In the genomic region with DNA sequence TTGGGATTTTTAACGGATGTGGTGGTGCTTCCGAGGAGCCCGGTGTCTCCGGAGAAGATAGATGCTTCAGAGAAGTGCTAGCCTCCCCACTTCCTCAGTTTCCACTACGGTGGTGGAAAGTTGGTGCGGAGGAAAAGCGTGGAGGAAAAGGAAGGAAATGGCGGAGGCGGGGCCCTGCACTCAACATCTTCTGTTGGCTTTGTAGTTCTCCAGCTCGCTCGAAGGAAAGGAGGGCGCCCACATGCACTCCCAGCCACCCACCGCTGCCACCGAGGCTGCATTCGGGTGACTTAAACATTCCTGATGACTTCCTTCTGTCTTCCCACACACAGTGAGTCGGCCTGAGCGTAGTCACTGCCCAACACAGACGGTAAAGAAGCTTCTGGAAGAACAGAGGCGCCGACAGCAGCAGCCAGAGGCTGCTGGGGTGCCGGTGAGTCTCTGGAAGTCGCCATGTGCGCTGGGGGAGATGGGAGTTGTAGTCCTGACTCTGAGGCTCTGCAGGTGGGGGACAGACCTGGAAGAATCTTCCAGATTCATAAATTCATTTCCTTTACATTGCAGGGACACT, we compare ENCODE assay signal across 8 mouse cellular contexts. TPM values are rescaled to one million over a fixed set of nuclear protein-coding genes. Genes with fewer than 3 reads are reported as not detected.
DNase-seq lines count a peak whose midpoint lies in the region; ATAC-seq and TF ChIP-seq lines count a peak whose summit lies in the region.

No protein-coding gene starts in this region.

- peaks cover 19% of the 10 kb centered on the region for H3K4me1 ChIP-seq in forebrain, embryonic 12.5 days
- H3K4me1 ChIP-seq in hindbrain, postnatal 0 days (ENCODE audit: insufficient read depth, low read length) = peaks cover 5% of the 10 kb centered on the region; the same call in 1 of the 2 replicates
- peaks cover 36% of the 10 kb centered on the region for H3K4me1 ChIP-seq in liver, embryonic 12.5 days
- peaks cover 26% of the 10 kb centered on the region for H3K4me1 ChIP-seq in neural tube, embryonic 13.5 days (replicated peaks)

- peak; percentile 20 for ATAC-seq in CD4-positive, CD25-positive, alpha-beta regulatory T cell, adult 4 months
- ATAC-seq in forebrain, embryonic 12.5 days (ENCODE audit: low FRiP score) = no peak
- no peak for ATAC-seq in hindbrain, postnatal 0 days
- no peak for ATAC-seq in liver, embryonic 12.5 days
- no peak for ATAC-seq in neural tube, embryonic 13.5 days (ENCODE audit: low read depth)

- H3K4me3 ChIP-seq in forebrain, embryonic 12.5 days (replicated peaks) = peak overlapping the region; percentile 60
- H3K4me3 ChIP-seq in hindbrain, postnatal 0 days (ENCODE audit: low read length) = peak overlapping the region; percentile 46
- peak overlapping the region; percentile 65 for H3K4me3 ChIP-seq in liver, embryonic 12.5 days
- peak overlapping the region; percentile 61 for H3K4me3 ChIP-seq in neural tube, embryonic 13.5 days

- TF ChIP-seq CTCF in hindbrain, postnatal 0 days (IDR thresholded peaks at IDR 0.05; ENCODE audit: low read depth) = no peak

- no peaks in the 10 kb centered on the region for H3K9me3 ChIP-seq in forebrain, embryonic 12.5 days
- H3K9me3 ChIP-seq in hindbrain, postnatal 0 days (ENCODE audit: low read length) = no peaks in the 10 kb centered on the region
- H3K9me3 ChIP-seq in liver, embryonic 12.5 days (replicated peaks) = no peaks in the 10 kb centered on the region
- no peaks in the 10 kb centered on the region for H3K9me3 ChIP-seq in neural tube, embryonic 13.5 days

- peak overlapping the region; percentile 93 for H3K4me2 ChIP-seq in forebrain, embryonic 12.5 days
- H3K4me2 ChIP-seq in hindbrain, postnatal 0 days (ENCODE audit: low read depth, low read length) = peak overlapping the region; percentile 78
- H3K4me2 ChIP-seq in liver, embryonic 12.5 days = peak overlapping the region; percentile 95
- peak overlapping the region; percentile 96 for H3K4me2 ChIP-seq in neural tube, embryonic 13.5 days

- peak overlapping the region; percentile 59 for H3K9ac ChIP-seq in forebrain, embryonic 12.5 days
- H3K9ac ChIP-seq in hindbrain, postnatal 0 days (replicated peaks; ENCODE audit: low read length) = peak overlapping the region; percentile 57
- peak overlapping the region; percentile 60 for H3K9ac ChIP-seq in liver, embryonic 12.5 days
- H3K9ac ChIP-seq in neural tube, embryonic 13.5 days = peak overlapping the region; percentile 76

- peak; percentile 32 for DNase-seq in adrenal gland, postnatal 14 days
- no peak for DNase-seq in adrenal gland, postnatal 4 days (ENCODE audit: low spot score in 2 of 2)
- peak; percentile 25 for DNase-seq in hindbrain, postnatal 0 days (ENCODE audit: low spot score)
- DNase-seq in embryo, embryonic 9.5 days (ENCODE audit: extremely low spot score) = no peak

- peaks cover 29% of the 10 kb centered on the region for H3K27me3 ChIP-seq in forebrain, embryonic 12.5 days
- no peaks in the 10 kb centered on the region for H3K27me3 ChIP-seq in hindbrain, postnatal 0 days (ENCODE audit: insufficient read depth, low read length)
- H3K27me3 ChIP-seq in liver, embryonic 12.5 days (replicated peaks) = peaks cover 10% of the 10 kb centered on the region; the same call in 1 of the 2 replicates
- peaks cover 12% of the 10 kb centered on the region; the same call in 1 of the 2 replicates for H3K27me3 ChIP-seq in neural tube, embryonic 13.5 days

- 53% methylated on average over 23 of the region's 23 CpGs for WGBS in forebrain, embryonic 12.5 days
- 46% methylated on average over 23 of the region's 23 CpGs for WGBS in hindbrain, postnatal 0 days
- WGBS in liver, embryonic 12.5 days (ENCODE audit: insufficient replicate concordance) = 16% methylated on average over 23 of the region's 23 CpGs
- WGBS in neural tube, embryonic 13.5 days = 51% methylated on average over 23 of the region's 23 CpGs

- no peak overlapping the region for H3K27ac ChIP-seq in forebrain, embryonic 12.5 days
- peak overlapping the region; percentile 27; the same call in 1 of the 2 replicates for H3K27ac ChIP-seq in hindbrain, postnatal 0 days
- peak overlapping the region; percentile 57; the same call in 1 of the 2 replicates for H3K27ac ChIP-seq in liver, embryonic 12.5 days
- H3K27ac ChIP-seq in neural tube, embryonic 13.5 days (replicated peaks) = 0 out of 2 replicates have a peak overlapping the region, but pooled peaks have one; percentile 33

- peaks cover 14% of the 10 kb centered on the region for H3K36me3 ChIP-seq in forebrain, embryonic 12.5 days (replicated peaks)
- no peaks in the 10 kb centered on the region; the same call in 1 of the 2 replicates for H3K36me3 ChIP-seq in hindbrain, postnatal 0 days (ENCODE audit: insufficient read depth, low read length)
- H3K36me3 ChIP-seq in liver, embryonic 12.5 days = peaks cover 41% of the 10 kb centered on the region
- peaks cover 19% of the 10 kb centered on the region for H3K36me3 ChIP-seq in neural tube, embryonic 13.5 days

RNA-seq across cellular contexts. Expression of a gene that starts 1.6 kb away (rescaled TPM):
- 2.8 and 3.9 TPM in 2 replicates for total RNA-seq in adrenal gland, postnatal 14 days (2021)
- total RNA-seq in adrenal gland, postnatal 4 days (2021) = 1 to 10 TPM; 2.1 to 2.3 TPM
- 10 to 100 TPM; 39.2 to 44.4 TPM for polyA plus RNA-seq in CD4-positive, CD25-positive, alpha-beta regulatory T cell, adult 4 months (2017; shearing (Covaris generic))
- polyA plus RNA-seq in forebrain, embryonic 12.5 days (2016; fragmentation: Nextera tagmentation; extraction: Ambion mirVana) = 0.97 and 1.4 TPM in 2 replicates
- total RNA-seq in hindbrain, postnatal 0 days (2014; rRNA removed) = 1.9 and 3.7 TPM in 2 replicates
- 2.1 TPM in 2 replicates for polyA plus RNA-seq in hindbrain, postnatal 0 days (2015; fragmentation: Nextera tagmentation; extraction: Ambion mirVana)
- 1.5 and 2.1 TPM in 2 replicates for polyA plus RNA-seq in liver, embryonic 12.5 days (2016; fragmentation: Nextera tagmentation; extraction: Ambion mirVana)
- polyA plus RNA-seq in neural tube, embryonic 13.5 days (2015; fragmentation: Nextera tagmentation; extraction: Ambion mirVana) = 1.9 and 2.8 TPM in 2 replicates

RNA-seq across cellular contexts. Expression of a gene that starts 3.5 kb away (rescaled TPM):
- total RNA-seq in adrenal gland, postnatal 14 days (2021) = 7.1 TPM in 1 of 2 replicates, not detected in the other
- 1 to 10 TPM; 1.6 to 2.2 TPM for total RNA-seq in adrenal gland, postnatal 4 days (2021)
- polyA plus RNA-seq in CD4-positive, CD25-positive, alpha-beta regulatory T cell, adult 4 months (2017; shearing (Covaris generic)) = 100 to 1,000 TPM; 356 to 434 TPM
- not detected in 2 replicates for polyA plus RNA-seq in forebrain, embryonic 12.5 days (2016; fragmentation: Nextera tagmentation; extraction: Ambion mirVana)
- not detected in 2 replicates for total RNA-seq in hindbrain, postnatal 0 days (2014; rRNA removed)
- 0.84 and 1.0 TPM in 2 replicates for polyA plus RNA-seq in hindbrain, postnatal 0 days (2015; fragmentation: Nextera tagmentation; extraction: Ambion mirVana)
- polyA plus RNA-seq in liver, embryonic 12.5 days (2016; fragmentation: Nextera tagmentation; extraction: Ambion mirVana) = 3.0 and 4.1 TPM in 2 replicates
- polyA plus RNA-seq in neural tube, embryonic 13.5 days (2015; fragmentation: Nextera tagmentation; extraction: Ambion mirVana) = 1.0 TPM in 1 of 2 replicates, not detected in the other

RNA-seq across cellular contexts. Expression of a gene that starts 9.6 kb away (rescaled TPM):
- 19.9 and 30.9 TPM in 2 replicates for total RNA-seq in adrenal gland, postnatal 14 days (2021)
- 10 to 100 TPM; 26.6 to 40.2 TPM for total RNA-seq in adrenal gland, postnatal 4 days (2021)
- 1 to 10 TPM; 6.4 to 7.1 TPM for polyA plus RNA-seq in CD4-positive, CD25-positive, alpha-beta regulatory T cell, adult 4 months (2017; shearing (Covaris generic))
- polyA plus RNA-seq in forebrain, embryonic 12.5 days (2016; fragmentation: Nextera tagmentation; extraction: Ambion mirVana) = 11.3 and 11.7 TPM in 2 replicates
- 37.3 and 59.9 TPM in 2 replicates for total RNA-seq in hindbrain, postnatal 0 days (2014; rRNA removed)
- 50.3 and 56.1 TPM in 2 replicates for polyA plus RNA-seq in hindbrain, postnatal 0 days (2015; fragmentation: Nextera tagmentation; extraction: Ambion mirVana)
- polyA plus RNA-seq in liver, embryonic 12.5 days (2016; fragmentation: Nextera tagmentation; extraction: Ambion mirVana) = 51.1 and 52.7 TPM in 2 replicates
- 35.3 and 40.8 TPM in 2 replicates for polyA plus RNA-seq in neural tube, embryonic 13.5 days (2015; fragmentation: Nextera tagmentation; extraction: Ambion mirVana)

RNA-seq across cellular contexts. Expression of a gene that starts 22.2 kb away (rescaled TPM):
- total RNA-seq in adrenal gland, postnatal 14 days (2021) = 21.3 and 28.3 TPM in 2 replicates
- 10 to 100 TPM; 49.5 to 59.1 TPM for total RNA-seq in adrenal gland, postnatal 4 days (2021)
- 1 to 10 TPM; 3.1 to 3.5 TPM for polyA plus RNA-seq in CD4-positive, CD25-positive, alpha-beta regulatory T cell, adult 4 months (2017; shearing (Covaris generic))
- 214 and 237 TPM in 2 replicates for polyA plus RNA-seq in forebrain, embryonic 12.5 days (2016; fragmentation: Nextera tagmentation; extraction: Ambion mirVana)
- 840 and 852 TPM in 2 replicates for total RNA-seq in hindbrain, postnatal 0 days (2014; rRNA removed)
- polyA plus RNA-seq in hindbrain, postnatal 0 days (2015; fragmentation: Nextera tagmentation; extraction: Ambion mirVana) = 617 and 682 TPM in 2 replicates
- polyA plus RNA-seq in liver, embryonic 12.5 days (2016; fragmentation: Nextera tagmentation; extraction: Ambion mirVana) = 7.5 and 8.2 TPM in 2 replicates
- polyA plus RNA-seq in neural tube, embryonic 13.5 days (2015; fragmentation: Nextera tagmentation; extraction: Ambion mirVana) = 528 and 571 TPM in 2 replicates

RNA-seq across cellular contexts. Expression of a gene that starts 34.3 kb away (rescaled TPM):
- not detected in 2 replicates for total RNA-seq in adrenal gland, postnatal 14 days (2021)
- 1 to 10 TPM in 1 of 2 experiments, under 1 TPM in 1; 0.14 to 1.3 TPM for total RNA-seq in adrenal gland, postnatal 4 days (2021)
- polyA plus RNA-seq in CD4-positive, CD25-positive, alpha-beta regulatory T cell, adult 4 months (2017; shearing (Covaris generic)) = not detected
- 1.1 and 1.6 TPM in 2 replicates for polyA plus RNA-seq in forebrain, embryonic 12.5 days (2016; fragmentation: Nextera tagmentation; extraction: Ambion mirVana)
- total RNA-seq in hindbrain, postnatal 0 days (2014; rRNA removed) = 10.7 and 14.7 TPM in 2 replicates
- polyA plus RNA-seq in hindbrain, postnatal 0 days (2015; fragmentation: Nextera tagmentation; extraction: Ambion mirVana) = 4.4 and 5.8 TPM in 2 replicates
- polyA plus RNA-seq in liver, embryonic 12.5 days (2016; fragmentation: Nextera tagmentation; extraction: Ambion mirVana) = 0.05 and 0.17 TPM in 2 replicates
- polyA plus RNA-seq in neural tube, embryonic 13.5 days (2015; fragmentation: Nextera tagmentation; extraction: Ambion mirVana) = 3.3 and 3.9 TPM in 2 replicates

Comparison
In these comparisons a context has a peak if more than half of its experiments do, and no peak if none do; other contexts are left out.
1. DNase-seq: peak in adrenal gland, postnatal 14 days (single experiment) and hindbrain, postnatal 0 days (single experiment); none in adrenal gland, postnatal 4 days (0 of 2) and embryo, embryonic 9.5 days (single experiment).
2. RNA of a gene that starts 1.6 kb away (polyA plus RNA-seq): 39.2 to 44.4 TPM in CD4-positive, CD25-positive, alpha-beta regulatory T cell, adult 4 months; 1.9 to 2.8 TPM in neural tube, embryonic 13.5 days, 1.5 to 2.1 TPM in liver, embryonic 12.5 days, 2.1 TPM in hindbrain, postnatal 0 days and 0.97 to 1.4 TPM in forebrain, embryonic 12.5 days; every median in the first group is over 10 times any median in the second.
3. RNA of a gene that starts 3.5 kb away (polyA plus RNA-seq): 356 to 434 TPM in CD4-positive, CD25-positive, alpha-beta regulatory T cell, adult 4 months; 3.0 to 4.1 TPM in liver, embryonic 12.5 days, 1.0 TPM in neural tube, embryonic 13.5 days, 0.84 to 1.0 TPM in hindbrain, postnatal 0 days and not detected in forebrain, embryonic 12.5 days; every median in the first group is over 10 times any median in the second.
4. Peak in every context shown above with its lines, with median percentiles within 50 percentile points of each other: H3K4me2 ChIP-seq, H3K4me3 ChIP-seq and H3K9ac ChIP-seq.